Mouse (Mus musculus) midbrain, embryonic 14.5 days (tissue): Measurements from ENCODE around the gene Bach2. TPM values are rescaled to one million over a fixed set of nuclear protein-coding genes. Genes with fewer than 3 reads are reported as not detected.

Source experiments
- ATAC-seq: fragments of 200-750 bp; cut with Nextera tagmentation; 2 replicates; pipeline ENCODE4 v1.8.0; 2017; ENCODE audit warnings: moderate number of reproducible peaks, moderate library complexity; ENCODE audit not compliant: low FRiP score, low TSS enrichment
- DNase-seq: peaks from one replicate; pipeline ENCODE4 v3.0.0-alpha.2; 2015
- H3K27ac ChIP-seq: fragments of 300-500 bp; sonication (generic); replicated peaks from 2 replicates; pipeline ENCODE4 v1.5.1; 2014; ENCODE audit warnings: mild to moderate bottlenecking, low read depth, low read length, moderate library complexity
- H3K27me3 ChIP-seq: fragments of 300-500 bp; sonication (generic); 2 replicates; pipeline ENCODE4 v1.6.1; 2014; ENCODE audit warnings: low read length, control low read depth, mixed read lengths; ENCODE audit not compliant: control insufficient read depth, insufficient read depth
- H3K36me3 ChIP-seq: fragments of 300-500 bp; sonication (generic); 2 replicates; pipeline ENCODE4 v1.6.1; 2014; ENCODE audit warnings: low read length, control low read depth; ENCODE audit not compliant: control insufficient read depth, insufficient read depth
- H3K4me1 ChIP-seq: fragments of 300-500 bp; sonication (generic); 2 replicates; pipeline ENCODE4 v1.6.1; 2014; ENCODE audit warnings: mild to moderate bottlenecking, antibody characterized with exemption, low read length, control low read depth; ENCODE audit not compliant: control insufficient read depth, insufficient read depth
- H3K4me2 ChIP-seq: fragments of 300-500 bp; sonication (generic); 2 replicates; pipeline ENCODE4 v1.6.1; 2014; ENCODE audit warnings: mild to moderate bottlenecking, low read length, moderate library complexity
- H3K4me3 ChIP-seq: fragments of 300-500 bp; sonication (generic); replicated peaks from 2 replicates; pipeline ENCODE4 v1.5.1; 2014; ENCODE audit warnings: low read depth, low read length
- H3K9ac ChIP-seq: fragments of 300-500 bp; sonication (generic); replicated peaks from 2 replicates; pipeline ENCODE4 v1.6.1; 2014; ENCODE audit warnings: mild to moderate bottlenecking, low read length, moderate library complexity
- H3K9me3 ChIP-seq: fragments of 300-500 bp; sonication (generic); 2 replicates; pipeline ENCODE4 v1.6.1; 2016; ENCODE audit warnings: low read length, control low read depth, mixed read lengths; ENCODE audit not compliant: control insufficient read depth
- WGBS: fragments of 180-500 bp; shearing (Covaris S2); extraction: QIAGEN DNeasy Blood & Tissue Kit; methylation state at CpG from one replicate; pipeline ENCODE4 v1.1.7; 2014; 5-methylcytosine and 5-hydroxymethylcytosine counted together
- polyA plus RNA-seq: library from polyadenylated mRNA; unstranded; fragments of >200 nt; fragmentation: Nextera tagmentation; extraction: Ambion mirVana; gene quantifications from 2 replicates; pipeline ENCODE4 v1.2.1, GENCODE M21; 2014

The Bach2 gene
- polyA plus RNA-seq, 1 experiment from 2014 or later, result 27.0 TPM

- 93% methylated on average over 8 of the region's 8 CpGs for WGBS
- Histone ChIP-seq H3K4me1 (no peaks in the 10 kb centered on the region), H3K27me3 (no peaks in the 10 kb centered on the region), H3K36me3 (peaks cover 12% of the 10 kb centered on the region), H3K9me3 (no peaks in the 10 kb centered on the region), H3K4me2 (no peak overlapping the region), H3K27ac (no peak overlapping the region), H3K4me3 (no peak overlapping the region), H3K9ac (no peak overlapping the region)
- no peak for ATAC-seq
- DNase-seq, result no peak
Observed at GRCm38 (mm10) chr4:32501780-32502179, 263.2 kb downstream of the Bach2 start.

GRCm38 (mm10) chr4:32502181-32502580, 263.6 kb downstream of the Bach2 start:
- Histone ChIP-seq H3K4me3 (no peak overlapping the region), H3K27ac (no peak overlapping the region), H3K4me1 (no peaks in the 10 kb centered on the region), H3K27me3 (no peaks in the 10 kb centered on the region), H3K9ac (no peak overlapping the region), H3K4me2 (no peak overlapping the region), H3K36me3 (peaks cover 12% of the 10 kb centered on the region), H3K9me3 (no peaks in the 10 kb centered on the region)
- no peak for DNase-seq
- WGBS, result 91% methylated on average over 4 of the region's 4 CpGs
- no peak for ATAC-seq

GRCm38 (mm10) chr4:32504236-32504635, 265.6 kb downstream of the Bach2 start:
- 95% methylated on average over 11 of the region's 11 CpGs for WGBS
- Histone ChIP-seq H3K36me3 (peaks cover 12% of the 10 kb centered on the region), H3K9ac (no peak overlapping the region), H3K4me1 (peaks cover 17% of the 10 kb centered on the region), H3K27me3 (no peaks in the 10 kb centered on the region), H3K4me2 (no peak overlapping the region), H3K9me3 (no peaks in the 10 kb centered on the region), H3K4me3 (no peak overlapping the region), H3K27ac (no peak overlapping the region)
- ATAC-seq, result no peak
- no peak for DNase-seq

- peaks cover 12% of the 10 kb centered on the region for H3K36me3 ChIP-seq
- H3K27ac ChIP-seq, result no peak overlapping the region
- no peak overlapping the region for H3K9ac ChIP-seq
- no peak overlapping the region for H3K4me3 ChIP-seq
- no peak overlapping the region for H3K4me2 ChIP-seq
- no peaks in the 10 kb centered on the region for H3K9me3 ChIP-seq
- DNase-seq (no peak), ATAC-seq (no peak)
- H3K4me1 ChIP-seq, result peaks cover 21% of the 10 kb centered on the region
- H3K27me3 ChIP-seq, result no peaks in the 10 kb centered on the region
- WGBS, result 94% methylated on average over 7 of the region's 7 CpGs
Observed at GRCm38 (mm10) chr4:32506306-32506808, 267.8 kb downstream of the Bach2 start.

- Histone ChIP-seq H3K4me2 (no peak overlapping the region), H3K27ac (no peak overlapping the region), H3K36me3 (peaks cover 9% of the 10 kb centered on the region), H3K9ac (no peak overlapping the region), H3K27me3 (no peaks in the 10 kb centered on the region), H3K4me3 (no peak overlapping the region), H3K4me1 (peaks cover 21% of the 10 kb centered on the region), H3K9me3 (no peaks in the 10 kb centered on the region)
- DNase-seq (no peak), ATAC-seq (no peak)
- 93% methylated on average over 6 of the region's 6 CpGs for WGBS
Observed at GRCm38 (mm10) chr4:32507041-32507440, 268.4 kb downstream of the Bach2 start.

GRCm38 (mm10) chr4:32508572-32508971, 270.0 kb downstream of the Bach2 start:
- Histone ChIP-seq H3K27ac (peak overlapping the region; percentile 74), H3K9me3 (no peaks in the 10 kb centered on the region), H3K4me2 (peak overlapping the region; percentile 5; the same call in 1 of the 2 replicates), H3K36me3 (peaks cover 6% of the 10 kb centered on the region), H3K9ac (no peak overlapping the region), H3K4me1 (peaks cover 21% of the 10 kb centered on the region), H3K4me3 (no peak overlapping the region), H3K27me3 (no peaks in the 10 kb centered on the region)
- WGBS, result 7% methylated on average over 2 of the region's 2 CpGs
- peak; percentile 55 for DNase-seq
- no peak for ATAC-seq

GRCm38 (mm10) chr4:32508996-32509395, 270.4 kb downstream of the Bach2 start:
- peak; percentile 46; the same call in 1 of the 2 replicates for ATAC-seq
- WGBS, result 9% methylated on average over 8 of the region's 8 CpGs
- H3K4me3 ChIP-seq, result no peak overlapping the region
- peaks cover 6% of the 10 kb centered on the region for H3K36me3 ChIP-seq
- no peaks in the 10 kb centered on the region for H3K27me3 ChIP-seq
- peak overlapping the region; percentile 74 for H3K27ac ChIP-seq
- peak overlapping the region; percentile 5; the same call in 1 of the 2 replicates for H3K4me2 ChIP-seq
- no peak overlapping the region for H3K9ac ChIP-seq
- DNase-seq, result peak; percentile 70
- no peaks in the 10 kb centered on the region for H3K9me3 ChIP-seq
- peaks cover 21% of the 10 kb centered on the region for H3K4me1 ChIP-seq

GRCm38 (mm10) chr4:32509832-32510612, 271.4 kb downstream of the Bach2 start:
- DNase-seq, result peak; percentile 65
- Histone ChIP-seq H3K4me1 (peaks cover 21% of the 10 kb centered on the region), H3K4me2 (no peak overlapping the region)

GRCm38 (mm10) chr4:32510940-32511339, 272.3 kb downstream of the Bach2 start:
- no peak for ATAC-seq
- DNase-seq, result no peak
- H3K9ac ChIP-seq, result no peak overlapping the region
- no peak overlapping the region for H3K4me2 ChIP-seq
- no peaks in the 10 kb centered on the region for H3K9me3 ChIP-seq
- H3K27me3 ChIP-seq, result no peaks in the 10 kb centered on the region
- peaks cover 21% of the 10 kb centered on the region for H3K4me1 ChIP-seq
- no peak overlapping the region for H3K27ac ChIP-seq
- H3K4me3 ChIP-seq, result no peak overlapping the region
- no peaks in the 10 kb centered on the region; the same call in 1 of the 2 replicates for H3K36me3 ChIP-seq
- 71% methylated on average over 7 of the region's 7 CpGs for WGBS

More at GRCm38 (mm10) chr4:32509832-32510612, 271.4 kb downstream of the Bach2 start:
- 65% methylated on average over 9 of the region's 9 CpGs for WGBS
- no peak overlapping the region for H3K27ac ChIP-seq
- H3K9me3 ChIP-seq, result no peaks in the 10 kb centered on the region
- H3K4me3 ChIP-seq, result no peak overlapping the region
- no peaks in the 10 kb centered on the region; the same call in 1 of the 2 replicates for H3K36me3 ChIP-seq
- ATAC-seq, result no peak
- H3K9ac ChIP-seq, result no peak overlapping the region
- no peaks in the 10 kb centered on the region for H3K27me3 ChIP-seq
